Mouse (Mus musculus) myocyte (in vitro differentiated cells): ENCODE results near the gene Thrsp.

Experiments used
- CEBPB ChIP-seq: IDR thresholded peaks from 2 replicates; pipeline ENCODE4 v1.6.1; 2011; ENCODE audit warnings: mild to moderate bottlenecking, moderate library complexity; ENCODE audit not compliant: poor library complexity, insufficient read depth, severe bottlenecking
- E2F4 ChIP-seq: IDR thresholded peaks from one replicate; pipeline ENCODE4 v1.6.1; 2011; ENCODE audit warnings: mild to moderate bottlenecking, control low read depth, moderate library complexity; ENCODE audit not compliant: insufficient read depth
- MAX ChIP-seq: IDR thresholded peaks from one replicate; pipeline ENCODE4 v1.6.1; 2011; ENCODE audit warnings: low read depth, mild to moderate bottlenecking, control low read depth
- MYOD1 ChIP-seq, 3 experiments: IDR thresholded peaks; one replicate each; pipeline ENCODE4 v1.6.1; 2011; ENCODE audit warnings: control low read depth in 2 of 3, low read depth in 2 of 3, mild to moderate bottlenecking in 2 of 3, moderate library complexity in 1 of 3; ENCODE audit not compliant: insufficient read length in 2 of 3, control insufficient read depth in 1 of 3
- POLR2A ChIP-seq: IDR thresholded peaks from one replicate; pipeline ENCODE4 v1.6.1; 2011; ENCODE audit warnings: low read depth, mild to moderate bottlenecking, control low read depth, moderate library complexity; ENCODE audit not compliant: insufficient read length
- POLR2AphosphoS2 ChIP-seq: IDR thresholded peaks from one replicate; pipeline ENCODE4 v1.6.1; 2011; ENCODE audit warnings: low read depth, control low read depth; ENCODE audit not compliant: insufficient read length
- REST ChIP-seq: IDR thresholded peaks from one replicate; pipeline ENCODE4 v1.6.1; 2011; ENCODE audit warnings: mild to moderate bottlenecking, control low read depth, moderate library complexity; ENCODE audit not compliant: insufficient read depth, insufficient read length
- TCF12 ChIP-seq: IDR thresholded peaks from one replicate; pipeline ENCODE4 v1.6.1; 2011; ENCODE audit warnings: mild to moderate bottlenecking, control low read depth; ENCODE audit not compliant: poor library complexity, insufficient read depth, severe bottlenecking
- TCF3 ChIP-seq: IDR thresholded peaks from one replicate; pipeline ENCODE4 v1.6.1; 2011; ENCODE audit warnings: low read depth, control low read depth; ENCODE audit not compliant: insufficient read length
- USF1 ChIP-seq: IDR thresholded peaks from one replicate; pipeline ENCODE4 v1.6.1; 2011; ENCODE audit warnings: low read depth, mild to moderate bottlenecking, control low read depth, moderate library complexity

DNA sequence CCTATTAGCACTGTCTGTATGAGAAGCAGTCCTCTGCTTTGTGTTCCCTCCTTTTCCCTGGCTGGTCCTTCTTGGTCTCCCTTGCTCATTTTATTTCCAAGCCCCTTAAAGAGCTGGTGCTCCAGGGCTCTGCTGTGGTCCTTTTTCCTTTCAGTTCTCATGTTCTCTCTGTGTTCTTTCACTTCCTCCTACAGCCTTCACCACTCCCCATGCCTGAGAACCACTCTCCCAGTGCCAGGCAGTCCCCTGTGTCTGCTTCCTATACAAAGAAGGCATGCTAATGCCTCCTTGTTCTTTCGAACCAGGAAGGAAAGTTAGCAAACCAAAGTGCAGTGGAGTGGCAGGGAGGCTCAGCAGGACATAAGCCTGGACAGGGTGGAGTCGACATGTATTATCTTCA, 41.6 kb downstream of the Thrsp start:
- TF ChIP-seq MAX (no peak), POLR2A (no peak), REST (no peak), MYOD1 (IDR thresholded peaks at IDR 0.05; ENCODE audit: control insufficient read depth in 1 of 3, insufficient read length in 2 of 3, low read depth in 2 of 3) (no peak), E2F4 (no peak), TCF3 (no peak), USF1 (no peak), TCF12 (no peak), POLR2AphosphoS2 (no peak), CEBPB (no peak)
